Mouse (Mus musculus): ENCODE measurements at regions not wholly inside any gene's neighbourhood (a gene's known extent, or its start where the extent isn't known, plus 50 kb on each side); places are given as distances from the start of the nearest gene placed in this dataset.

- Histone ChIP-seq H3K36me3 (ENCODE audit: control insufficient read depth, insufficient read depth, low read length) (no peaks in the 10 kb centered on the region), H3K9me3 (ENCODE audit: control insufficient read depth, low read length) (no peaks in the 10 kb centered on the region), H3K4me3 (ENCODE audit: low read depth, low read length) (no peak overlapping the region), H3K4me2 (ENCODE audit: low read depth, low read length) (no peak overlapping the region), H3K27ac (ENCODE audit: low read depth, low read length) (no peak overlapping the region), H3K4me1 (ENCODE audit: control insufficient read depth, insufficient read depth, low read length) (no peaks in the 10 kb centered on the region), H3K9ac (replicated peaks; ENCODE audit: low read depth, low read length) (no peak overlapping the region), H3K27me3 (ENCODE audit: control insufficient read depth, insufficient read depth, low read length) (no peaks in the 10 kb centered on the region)
- 92% methylated on average over 3 of the region's 3 CpGs for WGBS
- no peak for ATAC-seq (ENCODE audit: low read depth)
Observed at GRCm38 (mm10) chr3:120668654-120669053, 502.8 kb downstream of the Rwdd3 start.

- WGBS, result 97% methylated on average over 4 of the region's 4 CpGs
- H3K4me2 ChIP-seq (ENCODE audit: low read depth, low read length), result no peak overlapping the region
- H3K9ac ChIP-seq (replicated peaks; ENCODE audit: low read depth, low read length), result no peak overlapping the region
- H3K4me3 ChIP-seq (ENCODE audit: low read depth, low read length), result no peak overlapping the region
- H3K27me3 ChIP-seq (ENCODE audit: control insufficient read depth, insufficient read depth, low read length), result no peaks in the 10 kb centered on the region
- no peaks in the 10 kb centered on the region for H3K4me1 ChIP-seq (ENCODE audit: control insufficient read depth, insufficient read depth, low read length)
- H3K36me3 ChIP-seq (ENCODE audit: control insufficient read depth, insufficient read depth, low read length), result no peaks in the 10 kb centered on the region
- H3K27ac ChIP-seq (ENCODE audit: low read depth, low read length), result no peak overlapping the region
- no peak for ATAC-seq (ENCODE audit: low read depth)
- no peaks in the 10 kb centered on the region for H3K9me3 ChIP-seq (ENCODE audit: control insufficient read depth, low read length)
Observed at GRCm38 (mm10) chr3:120662521-120662920, 509.0 kb downstream of the Rwdd3 start.

DNA sequence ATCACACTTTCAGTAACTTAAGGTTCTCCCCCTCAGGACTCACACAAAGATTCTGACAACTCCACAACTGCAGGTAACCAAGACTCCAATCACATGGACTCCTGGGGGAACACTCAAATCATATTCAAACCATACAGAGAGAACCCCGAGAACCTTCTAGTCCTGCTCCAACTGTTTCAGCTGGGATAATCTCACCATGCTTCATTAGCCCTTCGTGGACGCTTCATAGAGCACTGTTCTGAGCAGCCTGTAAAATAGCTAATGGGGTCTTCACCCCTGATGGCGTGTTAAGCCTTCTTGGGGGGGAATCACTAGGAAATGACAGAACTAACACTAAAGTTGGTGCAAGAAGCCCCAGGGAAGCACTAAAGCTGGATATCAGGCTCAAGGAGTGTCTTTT lies 510.7 kb downstream of the Rwdd3 start:
- Histone ChIP-seq H3K27ac (ENCODE audit: low read depth, low read length) (no peak overlapping the region), H3K9ac (replicated peaks; ENCODE audit: low read depth, low read length) (no peak overlapping the region), H3K9me3 (ENCODE audit: control insufficient read depth, low read length) (no peaks in the 10 kb centered on the region), H3K4me2 (ENCODE audit: low read depth, low read length) (no peak overlapping the region), H3K4me1 (ENCODE audit: control insufficient read depth, insufficient read depth, low read length) (no peaks in the 10 kb centered on the region), H3K27me3 (ENCODE audit: control insufficient read depth, insufficient read depth, low read length) (no peaks in the 10 kb centered on the region), H3K36me3 (ENCODE audit: control insufficient read depth, insufficient read depth, low read length) (no peaks in the 10 kb centered on the region), H3K4me3 (ENCODE audit: low read depth, low read length) (no peak overlapping the region)
- no peak for ATAC-seq (ENCODE audit: low read depth)
- WGBS, result 74% methylated on average over 4 of the region's 4 CpGs

GRCm38 (mm10) chr3:120649047-120649868 lies 522.2 kb downstream of the Rwdd3 start:
- no peak overlapping the region for H3K9ac ChIP-seq (replicated peaks; ENCODE audit: low read depth, low read length)
- 82% methylated on average over 12 of the region's 12 CpGs for WGBS
- no peak for ATAC-seq (ENCODE audit: low read depth)

GRCm38 (mm10) chr3:120648391-120648790 lies 523.1 kb downstream of the Rwdd3 start:
- Histone ChIP-seq H3K9me3 (ENCODE audit: control insufficient read depth, low read length) (no peaks in the 10 kb centered on the region), H3K36me3 (ENCODE audit: control insufficient read depth, insufficient read depth, low read length) (no peaks in the 10 kb centered on the region), H3K4me1 (ENCODE audit: control insufficient read depth, insufficient read depth, low read length) (no peaks in the 10 kb centered on the region), H3K27me3 (ENCODE audit: control insufficient read depth, insufficient read depth, low read length) (no peaks in the 10 kb centered on the region), H3K9ac (replicated peaks; ENCODE audit: low read depth, low read length) (no peak overlapping the region), H3K4me2 (ENCODE audit: low read depth, low read length) (no peak overlapping the region), H3K27ac (ENCODE audit: low read depth, low read length) (no peak overlapping the region), H3K4me3 (ENCODE audit: low read depth, low read length) (no peak overlapping the region)
- no peak for ATAC-seq (ENCODE audit: low read depth)
- WGBS, result 88% methylated on average over 5 of the region's 5 CpGs

More at GRCm38 (mm10) chr3:120649047-120649868, 522.2 kb downstream of the Rwdd3 start:
- Histone ChIP-seq H3K4me2 (ENCODE audit: low read depth, low read length) (no peak overlapping the region), H3K27ac (ENCODE audit: low read depth, low read length) (no peak overlapping the region), H3K4me1 (ENCODE audit: control insufficient read depth, insufficient read depth, low read length) (no peaks in the 10 kb centered on the region), H3K4me3 (ENCODE audit: low read depth, low read length) (no peak overlapping the region), H3K27me3 (ENCODE audit: control insufficient read depth, insufficient read depth, low read length) (no peaks in the 10 kb centered on the region), H3K36me3 (ENCODE audit: control insufficient read depth, insufficient read depth, low read length) (no peaks in the 10 kb centered on the region), H3K9me3 (ENCODE audit: control insufficient read depth, low read length) (no peaks in the 10 kb centered on the region)

- Histone ChIP-seq H3K4me3 (ENCODE audit: low read depth, low read length) (no peak overlapping the region), H3K27ac (ENCODE audit: low read depth, low read length) (no peak overlapping the region; the same call in 1 of the 2 replicates), H3K27me3 (ENCODE audit: control insufficient read depth, insufficient read depth, low read length) (no peaks in the 10 kb centered on the region), H3K9ac (replicated peaks; ENCODE audit: low read depth, low read length) (no peak overlapping the region), H3K9me3 (ENCODE audit: control insufficient read depth, low read length) (no peaks in the 10 kb centered on the region), H3K36me3 (ENCODE audit: control insufficient read depth, insufficient read depth, low read length) (no peaks in the 10 kb centered on the region), H3K4me1 (ENCODE audit: control insufficient read depth, insufficient read depth, low read length) (no peaks in the 10 kb centered on the region), H3K4me2 (ENCODE audit: low read depth, low read length) (no peak overlapping the region)
- WGBS, result 74% methylated on average over 9 of the region's 9 CpGs
- ATAC-seq (ENCODE audit: low read depth), result no peak
Observed at GRCm38 (mm10) chr3:120636669-120637305, 534.7 kb downstream of the Rwdd3 start.

DNA sequence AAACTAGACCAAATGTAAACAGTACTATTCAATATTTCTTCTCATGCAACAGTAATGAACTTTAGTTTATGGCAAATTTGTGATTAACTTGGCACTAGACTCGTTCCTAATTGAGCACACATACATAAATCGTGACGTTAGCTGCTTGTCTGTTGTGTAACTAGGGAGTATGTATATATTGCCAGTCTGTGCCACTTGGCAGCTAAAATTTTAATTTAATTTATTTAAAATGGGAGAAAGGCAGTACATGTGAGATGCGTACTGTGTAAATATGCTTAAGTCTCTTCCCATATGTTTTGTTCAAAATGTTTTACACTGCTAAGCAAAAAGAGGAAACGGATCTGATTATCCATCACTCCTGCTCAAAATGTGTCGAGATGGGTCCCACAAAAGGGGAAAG lies 553.1 kb downstream of the Rwdd3 start:
- Histone ChIP-seq H3K4me1 (ENCODE audit: control insufficient read depth, insufficient read depth, low read length) (no peaks in the 10 kb centered on the region), H3K4me2 (ENCODE audit: low read depth, low read length) (no peak overlapping the region), H3K9ac (replicated peaks; ENCODE audit: low read depth, low read length) (no peak overlapping the region), H3K36me3 (ENCODE audit: control insufficient read depth, insufficient read depth, low read length) (no peaks in the 10 kb centered on the region), H3K27me3 (ENCODE audit: control insufficient read depth, insufficient read depth, low read length) (no peaks in the 10 kb centered on the region), H3K4me3 (ENCODE audit: low read depth, low read length) (no peak overlapping the region), H3K9me3 (ENCODE audit: control insufficient read depth, low read length) (no peaks in the 10 kb centered on the region), H3K27ac (ENCODE audit: low read depth, low read length) (no peak overlapping the region)
- ATAC-seq (ENCODE audit: low read depth), result no peak
- WGBS, result 65% methylated on average over 6 of the region's 6 CpGs

GRCm38 (mm10) chr3:120594226-120594625 lies 577.3 kb downstream of the Rwdd3 start:
- H3K27ac ChIP-seq (ENCODE audit: low read depth, low read length), result no peak overlapping the region
- WGBS, result 94% methylated on average over 1 of the region's 1 CpGs

DNA sequence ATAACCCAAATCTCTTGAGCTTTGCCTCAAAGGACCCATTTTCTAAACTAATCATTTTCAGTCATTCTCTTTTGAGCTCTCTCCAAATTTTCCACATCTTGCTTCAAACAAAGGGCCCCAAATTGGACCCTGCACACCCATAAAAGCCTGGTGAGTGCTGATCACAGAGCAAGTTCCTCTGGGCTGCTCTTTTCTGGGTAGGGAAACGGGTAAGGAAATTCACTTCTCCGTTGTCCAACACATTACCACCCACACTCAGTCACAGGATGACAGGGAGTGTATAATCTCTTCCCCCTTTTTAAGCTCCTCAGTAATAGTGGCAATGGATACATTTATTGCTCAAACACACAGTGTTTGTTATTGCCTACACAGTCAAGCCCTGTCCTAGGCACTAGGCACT lies 580.3 kb downstream of the Rwdd3 start:
- ATAC-seq (ENCODE audit: low read depth), result no peak; the same call in 1 of the 2 replicates
- WGBS, result 24% methylated on average over 2 of the region's 2 CpGs
- H3K36me3 ChIP-seq (ENCODE audit: control insufficient read depth, insufficient read depth, low read length), result no peaks in the 10 kb centered on the region

More at GRCm38 (mm10) chr3:120594226-120594625, 577.3 kb downstream of the Rwdd3 start:
- Histone ChIP-seq H3K4me3 (ENCODE audit: low read depth, low read length) (no peak overlapping the region), H3K9ac (replicated peaks; ENCODE audit: low read depth, low read length) (no peak overlapping the region), H3K36me3 (ENCODE audit: control insufficient read depth, insufficient read depth, low read length) (no peaks in the 10 kb centered on the region), H3K4me2 (ENCODE audit: low read depth, low read length) (no peak overlapping the region), H3K9me3 (ENCODE audit: control insufficient read depth, low read length) (no peaks in the 10 kb centered on the region), H3K27me3 (ENCODE audit: control insufficient read depth, insufficient read depth, low read length) (no peaks in the 10 kb centered on the region), H3K4me1 (ENCODE audit: control insufficient read depth, insufficient read depth, low read length) (no peaks in the 10 kb centered on the region)
- no peak for ATAC-seq (ENCODE audit: low read depth)

More for the DNA sequence above, 580.3 kb downstream of the Rwdd3 start:
- Histone ChIP-seq H3K4me3 (ENCODE audit: low read depth, low read length) (no peak overlapping the region), H3K4me1 (ENCODE audit: control insufficient read depth, insufficient read depth, low read length) (no peaks in the 10 kb centered on the region), H3K27ac (ENCODE audit: low read depth, low read length) (no peak overlapping the region), H3K27me3 (ENCODE audit: control insufficient read depth, insufficient read depth, low read length) (no peaks in the 10 kb centered on the region), H3K9me3 (ENCODE audit: control insufficient read depth, low read length) (no peaks in the 10 kb centered on the region), H3K9ac (replicated peaks; ENCODE audit: low read depth, low read length) (no peak overlapping the region), H3K4me2 (ENCODE audit: low read depth, low read length) (no peak overlapping the region)
